Mouse (Mus musculus): ENCODE measurements around the gene Rp9. TPM values are rescaled to one million over a fixed set of nuclear protein-coding genes. Genes with fewer than 3 reads are reported as not detected.
A peak's percentile ranks its signal among the peaks of the same experiment; 100 is the strongest.

Rp9 gene
- polyA plus RNA-seq, 1 experiment = 52.0 TPM

DNA sequence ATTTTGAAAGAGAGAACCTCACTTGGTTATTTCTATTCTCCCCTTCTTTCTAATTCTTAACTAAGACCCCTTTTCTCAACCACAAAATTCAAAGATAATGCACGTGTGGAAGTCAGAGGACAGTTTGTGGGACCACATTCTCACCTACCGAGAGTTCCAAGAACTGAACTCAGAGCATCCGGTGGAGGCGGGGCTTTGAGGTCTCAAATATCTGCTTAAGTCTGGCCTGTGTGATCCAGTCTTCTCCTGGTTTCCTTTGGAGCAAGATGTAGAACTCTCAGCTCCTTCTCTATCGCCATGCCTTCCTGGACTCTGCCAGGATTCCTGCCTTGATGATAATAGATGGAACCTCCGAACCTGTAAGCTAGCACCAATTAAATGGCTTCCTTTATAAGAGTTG is 67.5 kb downstream of the Rp9 start:
- Histone ChIP-seq H3K36me3 (ENCODE audit: control insufficient read depth, insufficient read depth) (no peaks in the 10 kb centered on the region), H3K4me2 (ENCODE audit: low read depth) (no peak overlapping the region), H3ac (ENCODE audit: control insufficient read depth, insufficient read length) (no peak overlapping the region), H3K27me3 (ENCODE audit: control insufficient read depth, insufficient read depth, insufficient read length) (no peaks in the 10 kb centered on the region), H3K79me2 (ENCODE audit: control insufficient read depth, insufficient read depth) (no peaks in the 10 kb centered on the region), H3K4me3 (no peak overlapping the region)
- TF ChIP-seq TCF3 (IDR thresholded peaks at IDR 0.05; ENCODE audit: insufficient read length, low read depth) = no peak
- TF ChIP-seq E2F4 (IDR thresholded peaks at IDR 0.05; ENCODE audit: insufficient read depth) = no peak
- TF ChIP-seq POLR2AphosphoS2 (IDR thresholded peaks at IDR 0.05; ENCODE audit: insufficient read length, low read depth) = no peak
- no peak for TF ChIP-seq MAX (IDR thresholded peaks at IDR 0.05; ENCODE audit: low read depth)
- TF ChIP-seq POLR2A (IDR thresholded peaks at IDR 0.05; ENCODE audit: insufficient read length, low read depth) = no peak
- no peak for TF ChIP-seq MYOD1 (IDR thresholded peaks at IDR 0.05; ENCODE audit: control insufficient read depth in 1 of 3, insufficient read length in 2 of 3, low read depth in 2 of 3)
- TF ChIP-seq USF1 (IDR thresholded peaks at IDR 0.05; ENCODE audit: low read depth) = no peak
- no peak for TF ChIP-seq CEBPB (IDR thresholded peaks at IDR 0.05; ENCODE audit: insufficient read depth, poor library complexity, severe bottlenecking)

DNA sequence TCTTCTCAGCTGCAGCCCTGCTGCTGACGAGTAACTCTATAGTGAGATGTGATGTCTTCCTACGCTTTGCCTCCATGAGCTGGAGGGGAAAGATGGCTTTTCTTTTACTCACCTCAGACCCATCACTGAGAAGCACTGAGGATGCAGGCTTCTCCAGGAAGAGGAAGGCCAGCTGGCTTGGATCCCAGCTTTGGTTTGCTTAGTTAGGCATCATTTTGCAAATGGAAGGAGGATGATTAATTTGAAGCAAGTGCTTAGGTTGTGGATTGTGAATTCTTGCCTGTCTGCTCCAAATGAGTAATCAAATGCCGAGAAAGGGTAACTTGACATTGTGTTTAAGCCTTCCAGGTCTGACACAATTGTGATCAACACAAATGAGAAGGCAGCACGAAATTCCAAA is 70.5 kb downstream of the Rp9 start:
- Histone ChIP-seq H3ac (ENCODE audit: control insufficient read depth, insufficient read length) (no peak overlapping the region), H3K4me3 (no peak overlapping the region), H3K27me3 (ENCODE audit: control insufficient read depth, insufficient read depth, insufficient read length) (no peaks in the 10 kb centered on the region), H3K4me2 (ENCODE audit: low read depth) (no peak overlapping the region), H3K79me2 (ENCODE audit: control insufficient read depth, insufficient read depth) (no peaks in the 10 kb centered on the region), H3K36me3 (ENCODE audit: control insufficient read depth, insufficient read depth) (no peaks in the 10 kb centered on the region)
- TF ChIP-seq TCF12 (IDR thresholded peaks at IDR 0.05; ENCODE audit: insufficient read depth, poor library complexity, severe bottlenecking) (no peak), SRF (IDR thresholded peaks at IDR 0.05; ENCODE audit: control insufficient read depth, insufficient read length, low read depth) (no peak), MYOG (IDR thresholded peaks at IDR 0.05; ENCODE audit: control insufficient read depth in 1 of 3, insufficient read depth in 1 of 3, insufficient read length in 2 of 3, low read depth in 2 of 3) (no peak), TCF3 (IDR thresholded peaks at IDR 0.05; ENCODE audit: insufficient read length, low read depth) (no peak), USF1 (IDR thresholded peaks at IDR 0.05; ENCODE audit: low read depth) (no peak), REST (IDR thresholded peaks at IDR 0.05; ENCODE audit: insufficient read depth, insufficient read length) (no peak), MYOD1 (IDR thresholded peaks at IDR 0.05; ENCODE audit: control insufficient read depth in 1 of 3, insufficient read length in 2 of 3, low read depth in 2 of 3) (no peak), CEBPB (IDR thresholded peaks at IDR 0.05; ENCODE audit: insufficient read depth, poor library complexity, severe bottlenecking) (no peak), POLR2A (IDR thresholded peaks at IDR 0.05; ENCODE audit: insufficient read length, low read depth) (no peak), MAX (IDR thresholded peaks at IDR 0.05; ENCODE audit: low read depth) (no peak), E2F4 (IDR thresholded peaks at IDR 0.05; ENCODE audit: insufficient read depth) (no peak)

DNA sequence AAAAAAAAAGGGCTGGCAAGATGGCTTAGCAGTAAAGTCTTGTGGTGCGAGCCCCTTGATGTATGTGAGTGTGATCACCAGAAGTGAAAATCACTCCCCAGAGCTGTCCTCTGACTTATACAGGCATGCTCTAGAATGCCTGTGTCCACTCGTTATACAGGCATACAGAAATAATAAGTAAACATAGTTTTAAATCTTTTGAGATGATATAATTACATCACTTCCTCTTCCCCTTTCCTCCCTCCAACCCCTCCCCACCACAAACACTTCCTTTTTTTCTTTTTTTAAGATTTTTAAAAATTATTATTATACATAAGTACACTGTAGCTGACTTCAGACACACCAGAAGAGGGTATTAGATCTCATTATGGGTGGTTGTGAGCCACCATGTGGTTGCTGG is 74.8 kb downstream of the Rp9 start:
- no peak overlapping the region for H3K4me2 ChIP-seq (ENCODE audit: low read depth)
- no peaks in the 10 kb centered on the region for H3K79me2 ChIP-seq (ENCODE audit: control insufficient read depth, insufficient read depth)
- H3K36me3 ChIP-seq (ENCODE audit: control insufficient read depth, insufficient read depth) = no peaks in the 10 kb centered on the region
- no peak overlapping the region for H3K4me3 ChIP-seq
- TF ChIP-seq REST (IDR thresholded peaks at IDR 0.05; ENCODE audit: insufficient read depth, insufficient read length) (no peak), POLR2AphosphoS2 (IDR thresholded peaks at IDR 0.05; ENCODE audit: insufficient read length, low read depth) (no peak), MAX (IDR thresholded peaks at IDR 0.05; ENCODE audit: low read depth) (no peak), SRF (IDR thresholded peaks at IDR 0.05; ENCODE audit: control insufficient read depth, insufficient read length, low read depth) (no peak), USF1 (IDR thresholded peaks at IDR 0.05; ENCODE audit: low read depth) (no peak), MYOD1 (IDR thresholded peaks at IDR 0.05; ENCODE audit: control insufficient read depth in 1 of 3, insufficient read length in 2 of 3, low read depth in 2 of 3) (no peak), E2F4 (IDR thresholded peaks at IDR 0.05; ENCODE audit: insufficient read depth) (no peak), CEBPB (IDR thresholded peaks at IDR 0.05; ENCODE audit: insufficient read depth, poor library complexity, severe bottlenecking) (no peak), TCF12 (IDR thresholded peaks at IDR 0.05; ENCODE audit: insufficient read depth, poor library complexity, severe bottlenecking) (no peak), TCF3 (IDR thresholded peaks at IDR 0.05; ENCODE audit: insufficient read length, low read depth) (no peak), POLR2A (IDR thresholded peaks at IDR 0.05; ENCODE audit: insufficient read length, low read depth) (no peak), MYOG (IDR thresholded peaks at IDR 0.05; ENCODE audit: control insufficient read depth in 1 of 3, insufficient read depth in 1 of 3, insufficient read length in 2 of 3, low read depth in 2 of 3) (no peak)
- no peak overlapping the region for H3ac ChIP-seq (ENCODE audit: control insufficient read depth, insufficient read length)
- H3K27me3 ChIP-seq (ENCODE audit: control insufficient read depth, insufficient read depth, insufficient read length) = no peaks in the 10 kb centered on the region

DNA sequence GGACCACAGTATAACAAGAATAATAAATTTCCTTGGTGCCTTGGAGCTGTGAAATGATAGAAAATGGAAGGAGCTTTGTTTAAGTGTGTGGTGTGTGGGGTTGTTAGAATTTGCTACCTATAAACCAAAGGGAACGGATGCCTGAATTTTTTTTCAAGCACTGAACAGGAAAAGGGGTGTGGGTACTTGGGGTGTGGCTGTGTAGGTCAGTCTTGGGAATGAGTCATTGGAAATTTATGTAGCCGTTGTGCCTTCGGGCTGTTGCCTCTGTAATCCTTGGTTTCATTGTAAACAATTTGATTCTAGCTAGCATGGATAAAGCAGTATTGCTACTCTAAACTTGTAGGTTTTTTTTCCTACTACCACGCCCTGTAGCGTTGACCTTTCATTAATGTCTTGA is 79.2 kb downstream of the Rp9 start:
- peak overlapping the region; percentile 93 for H3K4me2 ChIP-seq (ENCODE audit: low read depth)
- no peak for TF ChIP-seq CEBPB (IDR thresholded peaks at IDR 0.05; ENCODE audit: insufficient read depth, poor library complexity, severe bottlenecking)
- no peak for TF ChIP-seq POLR2A (IDR thresholded peaks at IDR 0.05; ENCODE audit: insufficient read length, low read depth)
- TF ChIP-seq MYOG (IDR thresholded peaks at IDR 0.05; ENCODE audit: control insufficient read depth in 1 of 3, insufficient read depth in 1 of 3, insufficient read length in 2 of 3, low read depth in 2 of 3) = no peak
- no peak for TF ChIP-seq REST (IDR thresholded peaks at IDR 0.05; ENCODE audit: insufficient read depth, insufficient read length)
- no peak for TF ChIP-seq POLR2AphosphoS2 (IDR thresholded peaks at IDR 0.05; ENCODE audit: insufficient read length, low read depth)
- no peak for TF ChIP-seq USF1 (IDR thresholded peaks at IDR 0.05; ENCODE audit: low read depth)
- no peak for TF ChIP-seq MAX (IDR thresholded peaks at IDR 0.05; ENCODE audit: low read depth)
- no peak for TF ChIP-seq SRF (IDR thresholded peaks at IDR 0.05; ENCODE audit: control insufficient read depth, insufficient read length, low read depth)
- peaks cover 33% of the 10 kb centered on the region for H3K79me2 ChIP-seq (ENCODE audit: control insufficient read depth, insufficient read depth)

DNA sequence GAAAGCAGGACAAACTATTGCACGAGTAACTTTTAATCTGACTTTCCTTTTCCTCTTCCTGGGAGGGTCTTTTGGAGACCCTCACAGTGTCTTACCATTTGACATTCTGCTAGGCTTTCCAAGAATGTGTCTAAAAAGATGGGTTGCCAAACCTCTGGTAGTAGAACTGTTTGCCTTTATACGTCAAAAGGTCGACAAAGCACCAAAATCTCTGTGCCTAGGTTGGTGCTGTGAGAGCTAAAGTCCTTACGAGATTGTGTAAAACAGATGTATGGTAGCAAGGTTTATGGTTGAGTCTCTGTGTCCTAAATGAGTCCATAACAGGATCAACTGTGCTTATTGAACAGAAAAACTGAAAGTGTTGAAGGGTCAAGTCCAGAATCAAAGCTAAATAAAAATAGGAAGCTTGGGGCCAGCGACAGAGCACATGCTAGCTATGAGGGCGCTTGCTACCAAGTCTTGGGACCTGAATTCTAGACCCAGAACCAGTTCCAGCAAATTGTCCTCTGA is 79.8 kb downstream of the Rp9 start:
- Histone ChIP-seq H3ac (ENCODE audit: control insufficient read depth, insufficient read length) (peak overlapping the region; percentile 48), H3K4me2 (ENCODE audit: low read depth) (peak overlapping the region; percentile 93), H3K4me3 (peak overlapping the region; percentile 77), H3K79me2 (ENCODE audit: control insufficient read depth, insufficient read depth) (peaks cover 39% of the 10 kb centered on the region), H3K36me3 (ENCODE audit: control insufficient read depth, insufficient read depth) (no peaks in the 10 kb centered on the region), H3K27me3 (ENCODE audit: control insufficient read depth, insufficient read depth, insufficient read length) (no peaks in the 10 kb centered on the region)
- TF ChIP-seq TCF3 (IDR thresholded peaks at IDR 0.05; ENCODE audit: insufficient read length, low read depth) (no peak), POLR2A (IDR thresholded peaks at IDR 0.05; ENCODE audit: insufficient read length, low read depth) (no peak), E2F4 (IDR thresholded peaks at IDR 0.05; ENCODE audit: insufficient read depth) (no peak), REST (IDR thresholded peaks at IDR 0.05; ENCODE audit: insufficient read depth, insufficient read length) (no peak), POLR2AphosphoS2 (IDR thresholded peaks at IDR 0.05; ENCODE audit: insufficient read length, low read depth) (no peak), TCF12 (IDR thresholded peaks at IDR 0.05; ENCODE audit: insufficient read depth, poor library complexity, severe bottlenecking) (no peak), MYOD1 (IDR thresholded peaks at IDR 0.05; ENCODE audit: control insufficient read depth in 1 of 3, insufficient read length in 2 of 3, low read depth in 2 of 3) (no peak), MAX (IDR thresholded peaks at IDR 0.05; ENCODE audit: low read depth) (no peak), MYOG (IDR thresholded peaks at IDR 0.05; ENCODE audit: control insufficient read depth in 1 of 3, insufficient read depth in 1 of 3, insufficient read length in 2 of 3, low read depth in 2 of 3) (no peak), USF1 (IDR thresholded peaks at IDR 0.05; ENCODE audit: low read depth) (no peak), SRF (IDR thresholded peaks at IDR 0.05; ENCODE audit: control insufficient read depth, insufficient read length, low read depth) (no peak), CEBPB (IDR thresholded peaks at IDR 0.05; ENCODE audit: insufficient read depth, poor library complexity, severe bottlenecking) (no peak)

More for the DNA sequence above, 79.2 kb downstream of the Rp9 start:
- Histone ChIP-seq H3ac (ENCODE audit: control insufficient read depth, insufficient read length) (no peak overlapping the region), H3K4me3 (no peak overlapping the region), H3K36me3 (ENCODE audit: control insufficient read depth, insufficient read depth) (no peaks in the 10 kb centered on the region), H3K27me3 (ENCODE audit: control insufficient read depth, insufficient read depth, insufficient read length) (no peaks in the 10 kb centered on the region)
